Mouse (Mus musculus) megakaryocyte, adult 5-6 weeks (primary cell): ENCODE results near the gene Med12. TPM values are rescaled to one million over a fixed set of nuclear protein-coding genes. Genes with fewer than 3 reads are reported as not detected.

Experiments
- ATAC-seq: 2 replicates; pipeline ENCODE4 v1.8.0; 2016; ENCODE audit warnings: mild to moderate bottlenecking, inconsistent platforms; ENCODE audit not compliant: poor library complexity, severe bottlenecking
- total RNA-seq, 2 experiments: library from RNA; stranded (forward) in 1 of 2; stranded (reverse) in 1 of 2; fragments of 153-499, 151-499 nt in 1 of 2; fragments of 221-1000, 200-1000 nt in 1 of 2; gene quantifications; 2 replicates each; pipeline versions ENCODE4 v1.2.3 to v1.2.4; 2015 to 2017

Med12 gene
- 46.8 and 63.7 TPM in 2 replicates for total RNA-seq (2015)
- 28.7 and 37.4 TPM in 2 replicates for total RNA-seq (2017)

- peak; percentile 99 for ATAC-seq
Measured at GRCm38 (mm10) chrX:101273875-101274738, at the start of gene Med12. Med12 (plus strand) TSS chrX:101274030.

- no peak for ATAC-seq
Measured at GRCm38 (mm10) chrX:101245011-101245410, 28.8 kb upstream of the Med12 start.

- ATAC-seq = peak; percentile 96
Measured at GRCm38 (mm10) chrX:101253952-101254729, 19.7 kb upstream of the Med12 start, which contains the start of gene Foxo4. Foxo4 (plus strand) TSS chrX:101254528.

DNA sequence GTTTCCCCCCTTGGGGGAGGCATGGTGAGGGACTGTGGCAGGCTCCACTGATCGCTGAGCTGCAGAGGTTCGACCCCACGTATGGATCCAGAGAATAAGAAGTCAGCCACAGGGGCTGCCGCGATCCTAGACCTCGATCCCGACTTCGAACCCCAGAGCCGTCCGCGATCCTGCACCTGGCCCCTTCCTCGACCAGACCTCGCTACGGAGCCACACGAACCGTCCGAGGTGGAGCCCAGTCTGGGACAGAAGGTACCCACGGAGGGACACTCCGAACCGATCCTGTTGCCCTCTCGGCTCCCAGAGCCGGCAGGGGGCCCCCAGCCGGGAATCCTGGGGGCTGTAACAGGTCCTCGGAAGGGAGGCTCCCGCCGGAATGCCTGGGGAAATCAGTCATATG is 19.1 kb upstream of the Med12 start:
- peak; percentile 27 for ATAC-seq

- ATAC-seq = no peak
Measured at GRCm38 (mm10) chrX:101256603-101257002, 17.2 kb upstream of the Med12 start.

GRCm38 (mm10) chrX:101260441-101261325 is 13.1 kb upstream of the Med12 start:
- no peak for ATAC-seq

- no peak for ATAC-seq
Measured at GRCm38 (mm10) chrX:101263892-101264291, 9.9 kb upstream of the Med12 start, which contains the start of gene Gm614. Gm614 (minus strand) TSS chrX:101263992.

GRCm38 (mm10) chrX:101266631-101267030 is 7.2 kb upstream of the Med12 start:
- no peak for ATAC-seq

DNA sequence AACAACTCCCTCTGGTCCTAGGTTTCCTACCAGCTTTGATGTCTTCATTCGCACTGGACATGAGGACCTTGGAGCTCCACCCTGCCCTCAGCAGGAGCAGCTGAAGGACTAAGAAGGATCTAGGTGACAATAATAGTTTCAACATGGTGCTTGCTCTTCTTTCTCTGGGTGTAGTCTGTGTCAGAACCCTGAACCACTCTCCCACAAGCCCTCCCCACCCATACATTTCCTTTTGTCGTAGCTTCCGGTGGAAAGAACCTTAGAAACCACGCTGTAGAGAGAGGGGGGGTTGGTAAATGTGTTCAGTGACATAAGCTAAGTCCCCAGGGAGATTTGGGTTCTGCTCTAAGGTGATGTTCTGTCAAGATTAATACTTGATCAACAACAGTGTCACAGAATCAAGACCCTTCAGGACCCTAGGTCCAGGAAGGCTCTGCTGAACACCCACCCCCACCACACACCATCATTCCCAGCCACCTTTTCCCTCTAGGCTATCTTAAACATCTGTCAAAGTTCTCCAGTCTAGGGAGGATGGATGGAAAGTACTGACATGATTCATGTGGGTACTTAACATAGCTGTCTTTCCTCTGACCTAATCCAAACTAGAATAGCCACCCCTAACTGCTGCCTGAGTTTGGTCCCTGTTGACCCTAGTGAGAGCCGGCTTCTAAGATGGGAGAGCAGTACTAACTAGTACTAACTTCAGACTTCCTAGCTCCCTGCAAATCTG is 5.6 kb upstream of the Med12 start, which contains the start of gene Il2rg:
Gene Il2rg (minus strand): TSS at position 231 of the 730 bp plus-strand sequence.
- peak; percentile 89 for ATAC-seq

DNA sequence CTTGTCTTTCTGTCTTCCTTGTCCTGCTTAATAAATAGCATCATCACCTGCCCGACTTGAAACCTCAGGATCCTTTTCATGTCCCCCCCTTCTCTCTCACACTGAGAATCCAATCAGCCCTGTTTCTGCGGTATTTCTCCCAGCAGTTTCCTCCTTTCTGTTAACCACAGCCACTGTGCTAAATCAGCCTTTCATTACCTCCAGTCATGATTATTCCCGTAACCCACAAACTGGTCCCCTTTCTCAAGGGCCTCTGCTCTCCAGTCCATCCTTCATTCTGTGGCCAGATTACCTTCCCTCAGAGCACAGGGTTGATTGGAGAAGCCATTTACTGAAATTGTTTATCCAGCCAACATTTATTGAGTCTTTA is 5.1 kb upstream of the Med12 start, which contains the start of gene Gm20489:
Gene Gm20489 (minus strand): TSS at position 269 of the 370 bp plus-strand sequence.
- ATAC-seq = peak; percentile 39

DNA sequence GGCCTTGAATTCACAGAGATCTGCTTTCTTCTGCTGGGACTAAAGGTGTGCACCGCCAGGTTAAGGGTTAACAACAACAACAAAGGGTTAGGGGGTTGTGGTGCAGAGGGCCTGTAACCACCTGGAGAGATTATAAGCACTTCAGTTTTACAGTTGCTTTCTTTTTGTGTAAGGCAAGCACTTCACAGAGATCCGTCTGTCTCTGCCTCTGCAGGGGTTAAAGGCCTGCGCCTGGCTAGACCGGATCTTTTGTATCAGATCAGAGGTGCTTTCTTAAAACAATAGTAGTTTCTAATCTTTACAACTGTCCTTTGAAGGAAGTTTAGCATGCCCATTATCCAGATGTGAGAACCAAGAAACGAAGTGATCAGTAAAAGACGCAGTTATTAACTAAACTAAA is 420 bp upstream of the Med12 start:
- ATAC-seq = no peak

- ATAC-seq = no peak
Measured at GRCm38 (mm10) chrX:101282813-101283212, 9.0 kb downstream of the Med12 start.

- ATAC-seq = peak; percentile 72
Measured at GRCm38 (mm10) chrX:101285534-101285933, 11.7 kb downstream of the Med12 start.

DNA sequence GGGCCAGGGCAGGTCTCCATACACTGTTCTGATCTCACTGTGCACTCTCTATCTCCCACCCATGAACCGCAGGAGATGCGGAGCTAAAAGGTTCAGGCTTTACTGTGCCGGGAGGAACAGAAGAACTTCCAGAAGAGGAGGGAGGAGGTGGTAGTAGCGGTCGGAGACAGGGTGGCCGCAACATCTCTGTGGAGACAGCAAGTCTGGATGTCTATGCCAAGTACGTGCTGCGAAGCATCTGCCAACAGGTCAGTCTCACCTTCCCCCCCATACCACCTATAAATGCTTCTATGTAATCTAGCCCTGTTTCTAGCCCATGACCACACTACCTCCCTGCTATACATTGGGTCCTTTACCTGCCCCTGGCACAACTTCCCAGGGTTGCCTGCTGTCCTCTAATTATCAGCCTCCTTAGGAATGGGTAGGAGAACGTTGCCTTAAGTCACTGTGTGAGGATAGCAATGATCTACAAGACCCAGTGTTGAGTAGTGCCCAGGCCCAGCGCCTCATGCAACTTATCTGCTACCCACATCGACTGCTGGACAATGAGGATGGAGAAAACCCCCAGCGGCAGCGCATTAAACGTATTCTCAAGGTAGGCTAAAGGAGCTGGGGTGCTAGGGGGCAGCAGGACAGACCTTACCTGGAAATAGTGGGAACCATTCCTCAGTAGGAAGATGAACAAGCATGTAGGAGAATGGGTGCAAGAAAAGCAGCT is 12.3 kb downstream of the Med12 start:
- no peak for ATAC-seq

DNA sequence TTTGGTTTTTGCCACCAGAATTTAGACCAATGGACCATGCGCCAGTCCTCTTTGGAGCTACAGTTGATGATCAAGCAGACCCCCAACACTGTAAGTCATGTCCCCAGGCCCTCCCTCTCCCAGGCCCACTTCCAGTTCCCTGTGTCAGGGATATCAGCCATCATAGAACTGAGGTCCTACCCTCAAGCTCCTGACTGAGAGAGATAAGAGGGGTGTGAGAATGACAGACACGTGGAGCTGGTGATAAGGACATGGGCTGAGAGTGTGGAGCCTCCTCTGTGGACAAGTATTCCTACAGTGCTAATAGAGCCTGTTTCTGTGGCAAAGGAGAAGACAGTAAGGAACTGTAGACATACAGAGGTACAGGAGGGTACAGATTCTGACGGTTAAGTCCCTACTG is 13.7 kb downstream of the Med12 start:
- ATAC-seq = no peak

DNA sequence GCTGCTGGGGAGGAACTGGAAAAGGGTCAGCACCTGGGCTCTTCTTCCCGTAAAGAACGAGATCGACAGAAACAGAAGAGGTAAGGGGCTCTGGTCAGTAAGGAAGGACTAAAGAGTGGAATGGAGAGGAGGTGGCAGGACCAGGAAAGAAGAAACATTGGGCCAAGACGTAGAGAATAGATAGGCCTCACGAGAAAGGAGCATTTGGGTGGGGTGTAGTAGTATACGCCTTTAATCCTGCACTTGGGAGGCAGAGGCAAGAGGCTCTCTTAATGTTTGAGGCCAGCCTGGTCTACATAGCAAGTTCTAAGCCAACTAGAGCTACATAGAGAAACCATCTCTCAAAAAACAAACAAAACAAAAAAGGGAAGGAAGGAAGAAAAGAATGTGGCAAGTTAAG is 14.6 kb downstream of the Med12 start:
- no peak for ATAC-seq

DNA sequence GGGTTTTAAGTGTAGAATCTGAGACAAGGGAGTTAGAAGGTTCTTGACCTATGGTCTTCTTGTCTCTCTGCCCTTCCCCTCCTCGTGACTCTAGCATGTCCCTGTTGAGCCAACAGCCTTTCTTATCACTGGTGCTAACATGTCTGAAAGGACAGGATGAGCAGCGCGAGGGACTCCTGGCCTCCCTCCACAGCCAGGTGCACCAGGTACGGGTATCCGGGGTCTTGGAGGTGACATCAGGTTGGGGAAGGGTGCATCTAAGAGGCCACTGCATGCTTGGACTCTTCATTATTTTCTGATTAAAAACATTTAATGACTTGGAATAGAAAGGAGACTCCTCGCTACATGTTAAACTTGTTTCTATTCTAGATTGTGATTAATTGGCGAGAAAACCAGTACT is 15.2 kb downstream of the Med12 start:
- ATAC-seq = no peak

DNA sequence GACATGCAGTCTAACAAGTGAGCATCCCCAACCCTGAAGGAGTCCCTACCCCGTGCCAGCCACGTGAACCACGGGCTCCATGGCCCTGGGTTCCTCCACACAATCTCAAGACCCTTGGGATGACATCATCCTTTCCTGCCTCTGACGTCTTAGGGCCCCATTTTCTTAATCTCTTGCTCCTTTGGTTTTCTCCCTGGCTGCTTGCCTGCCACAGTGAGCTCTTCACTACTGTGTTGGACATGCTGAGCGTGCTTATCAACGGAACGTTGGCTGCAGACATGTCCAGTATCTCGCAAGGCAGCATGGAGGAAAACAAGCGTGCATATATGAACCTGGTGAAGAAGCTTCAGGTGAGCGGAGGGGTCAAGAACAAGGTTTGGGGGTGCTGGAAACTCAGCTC is 16.3 kb downstream of the Med12 start:
- ATAC-seq = no peak

DNA sequence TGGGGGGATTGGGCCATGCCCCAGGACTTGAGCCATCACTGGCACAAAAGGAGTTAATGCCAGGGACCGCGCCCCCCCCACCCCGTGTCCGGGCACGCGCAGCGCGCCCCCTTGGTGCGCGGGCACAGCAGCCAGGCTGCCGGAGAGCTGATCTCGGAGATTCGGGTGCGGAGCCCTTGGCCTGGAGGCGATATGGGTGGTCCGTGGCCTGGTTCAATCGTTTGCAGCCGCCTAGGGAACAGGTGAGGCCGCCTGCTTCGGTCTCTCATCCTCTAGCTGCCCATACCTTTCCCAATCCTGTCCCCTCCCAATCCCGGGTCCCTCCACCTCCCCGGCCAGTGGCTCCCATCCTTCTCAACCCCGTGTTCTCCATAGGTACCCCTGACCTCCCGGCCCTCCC is 25.2 kb downstream of the Med12 start, which contains the start of gene Nlgn3:
Gene Nlgn3 (plus strand): TSS at position 114 of the 400 bp plus-strand sequence.
- no peak for ATAC-seq
